Mouse (Mus musculus) embryonic facial prominence, embryonic 10.5 days (tissue): Measurements from ENCODE around the gene Fbln5. TPM values are rescaled to one million over a fixed set of nuclear protein-coding genes. Genes with fewer than 3 reads are reported as not detected.

Experiments
- DNase-seq: peaks from one replicate; pipeline ENCODE4 v3.0.0-alpha.2; 2017; ENCODE audit warnings: low spot score
- H3K27ac ChIP-seq: fragments of 300-500 bp; sonication (generic); replicated peaks from 2 replicates; pipeline ENCODE4 v1.5.1; 2016; ENCODE audit warnings: mild to moderate bottlenecking
- H3K27me3 ChIP-seq: fragments of 300-500 bp; sonication (generic); replicated peaks from 2 replicates; pipeline ENCODE4 v1.6.1; 2016; ENCODE audit warnings: low read depth, mild to moderate bottlenecking; ENCODE audit not compliant: poor library complexity, severe bottlenecking
- H3K36me3 ChIP-seq: fragments of 300-500 bp; sonication (generic); replicated peaks from 2 replicates; pipeline ENCODE4 v1.6.1; 2016; ENCODE audit warnings: mild to moderate bottlenecking, moderate library complexity
- H3K4me1 ChIP-seq: fragments of 300-500 bp; sonication (generic); 2 replicates; pipeline ENCODE4 v1.6.1; 2016
- H3K4me3 ChIP-seq: fragments of 300-500 bp; sonication (generic); 2 replicates; pipeline ENCODE4 v1.5.1; 2016; ENCODE audit warnings: mild to moderate bottlenecking, moderate library complexity
- H3K9me3 ChIP-seq: fragments of 300-500 bp; sonication (generic); 2 replicates; pipeline ENCODE4 v1.6.1; 2016; ENCODE audit warnings: mild to moderate bottlenecking
- WGBS: fragments of 180-500 bp; shearing (Covaris S2); methylation state at CpG from one replicate; pipeline ENCODE4 v1.1.7; 2016; 5-methylcytosine and 5-hydroxymethylcytosine counted together
- polyA plus RNA-seq: library from polyadenylated mRNA; unstranded; fragments of >200 nt; fragmentation: Nextera tagmentation; extraction: Ambion mirVana; gene quantifications from 2 replicates; pipeline ENCODE4 v1.2.1, GENCODE M21; 2016

Gene Fbln5
- polyA plus RNA-seq, 1 experiment from 2014 or later = 19.3 TPM

- no peaks in the 10 kb centered on the region for H3K27me3 ChIP-seq
- no peak overlapping the region for H3K27ac ChIP-seq
- 72% methylated on average over 3 of the region's 3 CpGs for WGBS
- H3K36me3 ChIP-seq = no peaks in the 10 kb centered on the region
- 0 out of 2 replicates have a peak, but pooled peaks cover 1% of the 10 kb centered on the region for H3K4me1 ChIP-seq
- no peak overlapping the region for H3K4me3 ChIP-seq
- no peaks in the 10 kb centered on the region for H3K9me3 ChIP-seq
- DNase-seq = no peak
These were observed 45.9 kb downstream of the Fbln5 start for GRCm38 (mm10) chr12:101772962-101773361.

GRCm38 (mm10) chr12:101770283-101771015 is 48.4 kb downstream of the Fbln5 start:
- Histone ChIP-seq H3K9me3 (no peaks in the 10 kb centered on the region), H3K4me1 (peaks cover 16% of the 10 kb centered on the region; the same call in 1 of the 2 replicates), H3K36me3 (no peaks in the 10 kb centered on the region), H3K27me3 (no peaks in the 10 kb centered on the region), H3K27ac (no peak overlapping the region), H3K4me3 (no peak overlapping the region)
- no peak for DNase-seq
- 89% methylated on average over 5 of the region's 5 CpGs for WGBS

GRCm38 (mm10) chr12:101767306-101768053 is 51.4 kb downstream of the Fbln5 start:
- DNase-seq = no peak
- Histone ChIP-seq H3K4me3 (no peak overlapping the region), H3K9me3 (no peaks in the 10 kb centered on the region), H3K4me1 (peaks cover 21% of the 10 kb centered on the region; the same call in 1 of the 2 replicates), H3K27ac (peak overlapping the region; percentile 44; the same call in 1 of the 2 replicates), H3K36me3 (no peaks in the 10 kb centered on the region), H3K27me3 (no peaks in the 10 kb centered on the region)
- 62% methylated on average over 9 of the region's 9 CpGs for WGBS

- Histone ChIP-seq H3K9me3 (no peaks in the 10 kb centered on the region), H3K27me3 (no peaks in the 10 kb centered on the region), H3K36me3 (no peaks in the 10 kb centered on the region), H3K4me3 (no peak overlapping the region), H3K4me1 (peaks cover 21% of the 10 kb centered on the region; the same call in 1 of the 2 replicates), H3K27ac (no peak overlapping the region)
- WGBS = 81% methylated on average over 3 of the region's 3 CpGs
- DNase-seq = no peak
These were observed 52.5 kb downstream of the Fbln5 start for GRCm38 (mm10) chr12:101766228-101766852.

- H3K36me3 ChIP-seq = no peaks in the 10 kb centered on the region
These were observed 54.0 kb downstream of the Fbln5 start for GRCm38 (mm10) chr12:101764870-101765269.

GRCm38 (mm10) chr12:101763065-101763464 is 55.8 kb downstream of the Fbln5 start:
- DNase-seq = no peak
- Histone ChIP-seq H3K4me1 (peaks cover 30% of the 10 kb centered on the region), H3K4me3 (no peak overlapping the region), H3K36me3 (no peaks in the 10 kb centered on the region), H3K27ac (no peak overlapping the region), H3K9me3 (no peaks in the 10 kb centered on the region), H3K27me3 (no peaks in the 10 kb centered on the region)
- 58% methylated on average over 3 of the region's 3 CpGs for WGBS

More at GRCm38 (mm10) chr12:101764870-101765269, 54.0 kb downstream of the Fbln5 start:
- Histone ChIP-seq H3K4me3 (no peak overlapping the region), H3K4me1 (peaks cover 21% of the 10 kb centered on the region; the same call in 1 of the 2 replicates), H3K27me3 (no peaks in the 10 kb centered on the region), H3K9me3 (no peaks in the 10 kb centered on the region), H3K27ac (no peak overlapping the region)
- DNase-seq = no peak
- 86% methylated on average over 5 of the region's 5 CpGs for WGBS

- Histone ChIP-seq H3K4me1 (peaks cover 25% of the 10 kb centered on the region), H3K27me3 (no peaks in the 10 kb centered on the region), H3K27ac (no peak overlapping the region), H3K9me3 (no peaks in the 10 kb centered on the region), H3K36me3 (no peaks in the 10 kb centered on the region), H3K4me3 (no peak overlapping the region)
- DNase-seq = no peak
- 90% methylated on average over 5 of the region's 5 CpGs for WGBS
These were observed 56.8 kb downstream of the Fbln5 start for GRCm38 (mm10) chr12:101762054-101762453.

GRCm38 (mm10) chr12:101759440-101760045 is 59.3 kb downstream of the Fbln5 start:
- Histone ChIP-seq H3K9me3 (no peaks in the 10 kb centered on the region), H3K4me1 (peaks cover 14% of the 10 kb centered on the region; the same call in 1 of the 2 replicates), H3K27me3 (no peaks in the 10 kb centered on the region), H3K4me3 (no peak overlapping the region), H3K27ac (no peak overlapping the region), H3K36me3 (no peaks in the 10 kb centered on the region)
- WGBS = 74% methylated on average over 6 of the region's 6 CpGs
- DNase-seq = no peak

GRCm38 (mm10) chr12:101758698-101759097 is 60.2 kb downstream of the Fbln5 start:
- no peak for DNase-seq
- no peaks in the 10 kb centered on the region for H3K9me3 ChIP-seq
- peaks cover 14% of the 10 kb centered on the region; the same call in 1 of the 2 replicates for H3K4me1 ChIP-seq
- no peak overlapping the region for H3K27ac ChIP-seq
- no peaks in the 10 kb centered on the region for H3K27me3 ChIP-seq
- no peaks in the 10 kb centered on the region for H3K36me3 ChIP-seq
- H3K4me3 ChIP-seq = no peak overlapping the region

GRCm38 (mm10) chr12:101742375-101742774 is 76.5 kb downstream of the Fbln5 start:
- WGBS = 52% methylated on average over 2 of the region's 2 CpGs
- Histone ChIP-seq H3K4me3 (no peak overlapping the region), H3K27me3 (no peaks in the 10 kb centered on the region), H3K36me3 (no peaks in the 10 kb centered on the region), H3K27ac (no peak overlapping the region), H3K4me1 (peaks cover 10% of the 10 kb centered on the region), H3K9me3 (no peaks in the 10 kb centered on the region)
- DNase-seq = no peak

- H3K9me3 ChIP-seq = no peaks in the 10 kb centered on the region
- H3K27me3 ChIP-seq = no peaks in the 10 kb centered on the region
- no peak overlapping the region for H3K27ac ChIP-seq
- no peaks in the 10 kb centered on the region for H3K36me3 ChIP-seq
- no peak overlapping the region for H3K4me3 ChIP-seq
- DNase-seq = no peak
- WGBS = 74% methylated on average over 2 of the region's 2 CpGs
- H3K4me1 ChIP-seq = peaks cover 10% of the 10 kb centered on the region
These were observed 78.4 kb downstream of the Fbln5 start for GRCm38 (mm10) chr12:101740486-101740885.

GRCm38 (mm10) chr12:101740045-101740444 is 78.8 kb downstream of the Fbln5 start:
- no peaks in the 10 kb centered on the region for H3K36me3 ChIP-seq
- no peak for DNase-seq

More at GRCm38 (mm10) chr12:101740045-101740444, 78.8 kb downstream of the Fbln5 start:
- Histone ChIP-seq H3K4me1 (peaks cover 10% of the 10 kb centered on the region), H3K27ac (no peak overlapping the region), H3K4me3 (no peak overlapping the region), H3K27me3 (no peaks in the 10 kb centered on the region), H3K9me3 (no peaks in the 10 kb centered on the region)
- whole genome bisulfite sequencing = 28% methylated on average over 2 of the region's 2 CpGs
